Mouse (Mus musculus): ENCODE results near the gene Tnks1bp1.

DNA sequence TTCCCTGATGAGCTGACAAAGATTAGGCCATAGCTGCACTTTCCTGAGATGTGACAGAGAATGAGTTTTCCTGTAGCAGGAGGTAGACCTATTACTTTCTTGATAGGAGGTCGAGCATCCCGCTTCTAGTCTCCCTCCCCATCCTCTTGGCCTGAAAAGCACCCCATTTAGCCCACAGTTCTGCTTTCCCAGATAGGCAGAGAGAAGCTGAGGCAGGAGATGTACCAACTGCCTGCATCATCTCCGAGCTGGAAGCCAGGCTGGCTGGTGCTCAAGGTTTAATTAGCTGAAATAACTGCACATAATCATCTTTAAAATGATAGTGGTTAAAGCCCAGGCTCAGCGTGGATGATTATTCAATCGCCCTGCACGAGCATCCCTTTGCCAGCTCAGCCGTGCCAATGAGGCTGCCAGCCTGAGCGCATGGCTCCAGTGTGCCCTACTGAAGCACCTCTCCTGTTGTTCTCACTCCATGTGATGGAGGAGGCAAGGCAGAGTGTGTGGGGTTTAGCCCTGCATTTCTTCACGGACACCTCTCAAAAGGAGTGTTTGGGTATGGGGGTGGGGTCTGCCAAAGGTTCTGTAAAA, 62.6 kb downstream of the Tnks1bp1 start:
- TF ChIP-seq CTCF (IDR thresholded peaks at IDR 0.05; ENCODE audit: low read depth) (no peak), EP300 (optimal IDR thresholded peaks at IDR 0.05) (no peak)

Data from stomach, postnatal 0 days (tissue).